Mouse (Mus musculus) cerebellum, adult 2 months (tissue): ENCODE results near the gene Zfp825. TPM values are rescaled to one million over a fixed set of nuclear protein-coding genes. Genes with fewer than 3 reads are reported as not detected.
"Not testable (repeated sequence)": the region's sequence is repeated elsewhere in the genome, so short reads cannot be mapped to it uniquely, and the experiment has no call there.

Experiments
- DNase-seq, 2 experiments: peaks; one replicate each; pipeline ENCODE4 v3.0.0; 2021
- H3K27ac ChIP-seq: fragments of 200-500 bp; 2 replicates; pipeline ENCODE4 v1.5.1; 2012; ENCODE audit warnings: low read length, control low read depth, inconsistent platforms; ENCODE audit not compliant: insufficient read depth
- H3K27me3 ChIP-seq: fragments of 200-500 bp; 2 replicates; pipeline ENCODE4 v1.6.1; 2012; ENCODE audit warnings: inconsistent platforms, mild to moderate bottlenecking, low read length, moderate library complexity; ENCODE audit not compliant: control insufficient read depth, insufficient read depth
- H3K4me1 ChIP-seq: fragments of 200-500 bp; 2 replicates; pipeline ENCODE4 v1.6.1; 2011; ENCODE audit warnings: low read length; ENCODE audit not compliant: control insufficient read depth, insufficient read depth
- H3K4me3 ChIP-seq: fragments of 200-500 bp; replicated peaks from 2 replicates; pipeline ENCODE3; 2011; ENCODE audit warnings: mild to moderate bottlenecking, low read depth, low read length, control low read depth; ENCODE audit not compliant: insufficient read depth
- CTCF ChIP-seq: fragments of 200-500 bp; IDR thresholded peaks from 2 replicates; pipeline ENCODE4 v1.5.1; 2011; ENCODE audit warnings: low read depth, mild to moderate bottlenecking, control low read depth, low read length, moderate library complexity, borderline replicate concordance; ENCODE audit not compliant: insufficient read depth
- POLR2A ChIP-seq: fragments of 200-500 bp; IDR thresholded peaks from 2 replicates; pipeline ENCODE4 v1.6.1; 2011; ENCODE audit warnings: low read length, control low read depth, borderline replicate concordance; ENCODE audit not compliant: insufficient read depth
- WGBS: fragments of 180-500 bp; shearing (Covaris S2); methylation state at CpG from one replicate; pipeline ENCODE4 v1.1.7; 2018; 5-methylcytosine and 5-hydroxymethylcytosine counted together
- polyA plus RNA-seq: library from polyadenylated mRNA; depleted of rRNA; stranded (reverse); fragments of >200 nt; gene quantifications from 2 replicates; pipeline ENCODE4 v1.2.3, GENCODE M21; 2012; rRNA removed

The Zfp825 gene
- 8.6 and 8.8 TPM in 2 replicates for polyA plus RNA-seq

GRCm38 (mm10) chr13:74493911-74494679 is at the start of gene Zfp825:
Gene Zfp825, minus strand, starts transcription at chr13:74493992.
- TF ChIP-seq CTCF (no peak), POLR2A (peak; percentile 60; the same call in 1 of the 2 replicates)
- DNase-seq = peak; percentile 65 to 77
- Histone ChIP-seq H3K4me1 (no peaks in the 10 kb centered on the region), H3K4me3 (peak within 1 kb of the TSS; percentile 68), H3K27me3 (no peaks in the 10 kb centered on the region), H3K27ac (peak within 1 kb of the TSS; percentile 8)
- WGBS = under 1% methylated on average over 23 of the region's 23 CpGs

DNA sequence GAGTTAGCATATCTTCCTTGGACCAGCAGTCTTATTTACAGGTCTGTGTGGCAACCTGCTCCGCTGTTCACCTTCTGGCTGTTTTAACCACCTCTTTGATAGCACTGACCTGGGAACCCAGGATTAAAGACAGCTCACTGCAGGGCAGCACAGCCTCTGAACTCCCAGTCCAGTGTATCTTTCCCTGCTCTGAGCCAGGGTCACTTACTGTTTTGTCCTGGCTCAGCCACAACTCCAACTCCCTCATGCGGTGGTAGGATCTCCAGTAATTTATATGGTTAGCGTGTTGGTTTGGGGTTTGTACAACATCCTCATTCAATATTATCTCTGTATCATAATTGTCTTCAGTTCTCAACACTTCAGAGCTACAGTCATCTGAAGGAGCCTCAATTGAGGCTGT is 41.6 kb upstream of the Zfp825 start:
- not testable (repeated sequence) for H3K27ac ChIP-seq, H3K27me3 ChIP-seq, DNase-seq, H3K4me1 ChIP-seq, H3K4me3 ChIP-seq
- WGBS = 91% methylated on average over 3 of the region's 3 CpGs

DNA sequence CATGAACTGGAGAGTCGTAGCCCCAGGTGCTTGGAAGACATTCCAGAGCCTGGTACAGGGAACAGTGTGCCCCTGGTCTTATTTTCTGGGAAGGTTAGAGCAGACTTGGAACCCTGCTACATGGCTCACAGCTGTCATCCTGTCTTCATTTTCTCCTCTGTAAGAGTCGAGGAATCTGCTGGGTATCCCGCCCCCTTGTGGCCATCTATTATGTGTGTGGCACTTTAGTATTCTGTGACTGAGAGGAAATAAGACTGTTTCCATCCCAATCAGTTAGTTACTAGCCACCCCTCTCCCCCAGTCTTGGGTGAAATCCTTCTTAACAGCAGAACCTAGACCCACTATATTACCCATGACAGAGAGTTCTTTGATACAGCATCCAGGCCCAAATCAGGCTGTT is 41.1 kb upstream of the Zfp825 start:
- not testable (repeated sequence) for H3K4me1 ChIP-seq, H3K27ac ChIP-seq, H3K4me3 ChIP-seq, H3K27me3 ChIP-seq
- TF ChIP-seq CTCF = peak; percentile 45; the same call in 1 of the 2 replicates
- 0% methylated on average over 3 of the region's 3 CpGs for WGBS
- peak; percentile 41 to 42 for DNase-seq

- Histone ChIP-seq H3K4me3 (no peak overlapping the region), H3K27me3 (no peaks in the 10 kb centered on the region), H3K27ac (no peak overlapping the region), H3K4me1 (no peaks in the 10 kb centered on the region; the same call in 1 of the 2 replicates)
- no peak for DNase-seq
- 71% methylated on average over 15 of the region's 15 CpGs for WGBS
- TF ChIP-seq CTCF = no peak
- TF ChIP-seq POLR2A = no peak
Measured at GRCm38 (mm10) chr13:74534096-74534495, 40.3 kb upstream of the Zfp825 start.

DNA sequence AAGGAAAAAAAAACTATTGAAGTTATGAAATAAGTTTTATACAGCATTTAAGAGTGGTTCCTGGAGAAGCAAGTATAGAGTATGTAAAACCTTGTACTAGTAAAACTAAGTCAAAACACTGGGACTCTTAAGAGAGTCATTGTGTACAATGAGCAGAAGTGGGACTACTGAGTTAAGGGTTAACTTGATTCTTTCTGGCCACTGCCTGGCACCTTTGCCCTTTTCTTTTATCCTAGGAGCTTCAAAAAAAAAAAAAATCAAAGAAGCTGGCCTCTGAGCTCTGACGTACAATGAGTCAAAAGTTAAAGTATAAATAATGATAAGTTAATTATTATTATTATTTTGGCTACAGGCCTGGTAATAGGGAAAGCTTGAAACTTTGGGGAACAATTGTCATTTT is 37.5 kb upstream of the Zfp825 start:
- not testable (repeated sequence) for H3K4me3 ChIP-seq, H3K27me3 ChIP-seq, H3K4me1 ChIP-seq, H3K27ac ChIP-seq, DNase-seq
- 4% methylated on average over 1 of the region's 1 CpGs for WGBS

DNA sequence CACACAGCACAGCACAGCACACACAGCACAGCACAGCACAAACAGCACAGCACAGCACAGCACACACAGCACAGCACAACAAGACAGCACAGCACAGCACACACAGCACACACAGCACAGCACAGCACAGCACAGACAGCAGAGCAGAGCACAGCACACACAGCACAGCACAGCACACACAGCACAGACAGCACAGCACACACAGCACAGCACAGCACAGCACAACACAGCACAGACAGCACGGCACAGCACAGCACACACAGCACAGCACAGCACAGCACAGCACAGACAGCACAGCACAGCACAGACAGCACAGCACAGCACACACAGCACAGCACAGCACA is 35.6 kb upstream of the Zfp825 start:
- not testable (repeated sequence) for H3K27me3 ChIP-seq

GRCm38 (mm10) chr13:74528519-74529371 is 35.0 kb upstream of the Zfp825 start:
- H3K27me3 ChIP-seq, H3K4me1 ChIP-seq, DNase-seq, H3K4me3 ChIP-seq, H3K27ac ChIP-seq: not testable (repeated sequence)

More for the DNA sequence above, 35.6 kb upstream of the Zfp825 start:
- not testable (repeated sequence) for H3K4me1 ChIP-seq, H3K4me3 ChIP-seq, DNase-seq, H3K27ac ChIP-seq
- WGBS = 15% methylated on average over 1 of the region's 1 CpGs

DNA sequence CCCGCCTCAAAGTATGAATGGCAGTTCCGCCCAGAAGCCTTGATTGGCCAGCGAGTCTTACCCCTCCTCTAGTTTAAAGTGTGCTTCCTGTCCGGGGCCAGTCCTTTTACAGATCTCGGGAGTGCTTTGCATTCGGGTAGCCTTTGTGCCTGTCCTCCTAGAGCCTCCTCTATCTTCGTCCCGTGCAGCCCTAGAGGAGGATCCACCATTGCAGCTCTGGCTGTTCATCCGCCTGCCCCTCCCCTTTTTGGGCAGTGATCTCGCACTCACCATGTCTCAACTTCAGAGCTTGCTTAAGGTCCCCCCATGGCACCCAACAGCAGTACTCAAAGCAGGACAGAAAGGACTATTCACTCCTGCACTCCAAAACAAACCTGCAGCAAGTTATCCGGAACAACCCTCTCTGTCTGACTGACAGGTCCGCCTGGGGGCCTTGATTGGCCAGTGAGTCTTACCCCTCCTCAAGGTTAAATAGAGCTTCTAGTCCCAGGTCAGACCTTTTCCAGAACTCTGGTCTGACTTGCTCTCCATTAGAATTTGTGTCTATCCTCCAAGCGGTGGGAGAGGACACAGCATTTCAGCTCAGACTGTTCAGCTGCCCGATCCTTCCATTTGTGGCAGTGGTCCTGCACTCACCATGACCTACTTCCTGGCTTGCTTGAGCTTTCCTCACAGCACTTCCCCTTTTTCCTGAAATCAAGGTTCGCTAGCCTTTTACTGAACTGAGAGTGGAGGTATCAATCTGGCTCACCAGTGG is 28.9 kb upstream of the Zfp825 start:
- Histone ChIP-seq H3K27me3 (no peaks in the 10 kb centered on the region), H3K4me1 (no peaks in the 10 kb centered on the region), H3K27ac (no peak overlapping the region), H3K4me3 (peak overlapping the region; percentile 64)
- TF ChIP-seq CTCF = no peak
- TF ChIP-seq POLR2A = no peak
- DNase-seq = peak; percentile 57 to 62
- 3% methylated on average over 15 of the region's 15 CpGs for WGBS

DNA sequence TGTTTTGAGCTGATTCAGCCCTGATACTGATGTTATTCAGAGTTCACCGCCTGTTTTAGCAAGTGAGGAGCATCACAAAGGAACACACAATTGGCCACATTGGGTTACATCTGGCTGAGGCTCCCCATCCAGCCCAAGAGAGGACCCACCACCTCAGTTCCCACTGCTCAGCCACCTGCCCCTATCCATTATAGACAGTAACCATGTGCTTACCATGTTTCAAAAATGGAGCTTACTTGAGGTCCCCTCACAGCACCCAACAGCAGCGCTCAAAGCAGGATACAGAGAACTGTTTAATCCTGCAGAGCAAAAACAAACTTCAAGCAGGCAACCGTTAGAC is 28.3 kb upstream of the Zfp825 start:
- peak overlapping the region; percentile 64 for H3K4me3 ChIP-seq
- WGBS = under 1% methylated on average over 3 of the region's 3 CpGs
- not testable (repeated sequence) for H3K4me1 ChIP-seq, H3K27ac ChIP-seq, DNase-seq, H3K27me3 ChIP-seq

- WGBS = 88% methylated on average over 6 of the region's 6 CpGs
Measured at GRCm38 (mm10) chr13:74507981-74508380, 14.2 kb upstream of the Zfp825 start.

DNA sequence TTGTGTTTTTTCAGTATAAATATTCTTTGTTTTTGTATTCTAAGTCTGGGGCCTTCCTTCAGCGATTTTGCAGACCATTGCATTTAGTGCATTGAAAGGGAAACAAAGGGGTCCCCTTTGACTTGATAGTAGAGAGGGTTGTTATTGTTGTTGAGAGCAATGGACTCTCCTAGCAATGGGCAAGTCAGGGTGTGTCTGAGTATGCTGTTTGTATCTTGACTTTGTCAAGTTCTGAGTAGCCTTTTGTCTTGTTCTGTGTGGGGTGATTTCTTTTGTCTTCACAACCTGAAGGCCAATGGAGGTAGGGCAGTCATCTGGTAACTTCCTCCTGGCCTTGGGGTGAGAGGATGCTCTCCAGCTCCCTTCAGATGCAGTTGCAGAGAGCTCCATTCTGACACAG is 9.1 kb upstream of the Zfp825 start:
- 63% methylated on average over 1 of the region's 1 CpGs for WGBS
- H3K27me3 ChIP-seq, H3K4me3 ChIP-seq, H3K4me1 ChIP-seq, H3K27ac ChIP-seq, DNase-seq: not testable (repeated sequence)

More at GRCm38 (mm10) chr13:74507981-74508380, 14.2 kb upstream of the Zfp825 start:
- DNase-seq, H3K27ac ChIP-seq, H3K4me1 ChIP-seq, H3K27me3 ChIP-seq, H3K4me3 ChIP-seq: not testable (repeated sequence)
